Mouse (Mus musculus) 3T3-L1 (cell line): Measurements from ENCODE around the gene Wee1.
"Not testable (repeated sequence)": the region's sequence is repeated elsewhere in the genome, so short reads cannot be mapped to it uniquely, and the experiment has no call there.

ENCODE experiments used
- DNase-seq: peaks from one replicate; pipeline ENCODE4 v3.0.0-alpha.2; 2015; ENCODE audit warnings: low read depth, low spot score

Wee1 gene

DNA sequence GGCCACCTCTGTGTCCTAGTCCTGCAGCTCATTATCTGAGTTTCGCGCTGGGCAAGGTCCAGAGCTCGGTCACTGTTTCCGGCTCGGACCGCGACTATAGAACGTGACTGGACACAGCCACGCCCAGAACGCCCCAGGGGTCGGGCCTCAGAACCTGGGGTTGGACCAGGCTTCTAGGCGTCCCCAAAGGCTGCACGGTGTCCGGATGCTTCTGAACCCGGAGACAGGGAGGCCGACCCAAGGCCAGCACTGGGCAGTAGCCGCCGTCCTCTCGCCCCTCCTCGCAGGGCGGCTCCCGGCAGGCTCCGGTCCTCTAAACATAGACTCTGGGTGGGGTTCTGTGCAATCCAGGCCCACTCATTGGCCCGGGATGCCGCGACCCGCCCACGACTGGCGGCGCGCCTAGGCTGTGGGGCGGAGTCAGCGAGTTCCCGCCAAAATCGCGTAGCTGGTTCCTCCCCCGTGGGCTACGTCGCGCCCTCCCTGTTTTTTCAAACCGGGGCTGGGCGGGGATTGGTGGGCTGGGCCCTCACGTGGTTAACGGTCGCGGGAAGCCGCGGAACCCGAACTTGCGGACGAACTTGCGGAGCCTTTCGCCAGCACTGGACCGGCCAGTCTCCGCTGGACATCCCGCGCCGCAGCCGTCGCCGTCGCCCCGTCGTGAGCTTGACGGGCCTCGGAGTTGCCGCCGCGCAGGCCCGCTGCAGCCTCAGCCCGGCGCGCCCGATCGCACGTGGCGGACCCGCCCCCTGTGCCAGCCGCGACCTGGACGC lies at the start of gene Wee1:
Wee1 (plus strand) TSS at position 531 of the 773 bp plus-strand sequence.
- DNase-seq, result peak; percentile 93

DNA sequence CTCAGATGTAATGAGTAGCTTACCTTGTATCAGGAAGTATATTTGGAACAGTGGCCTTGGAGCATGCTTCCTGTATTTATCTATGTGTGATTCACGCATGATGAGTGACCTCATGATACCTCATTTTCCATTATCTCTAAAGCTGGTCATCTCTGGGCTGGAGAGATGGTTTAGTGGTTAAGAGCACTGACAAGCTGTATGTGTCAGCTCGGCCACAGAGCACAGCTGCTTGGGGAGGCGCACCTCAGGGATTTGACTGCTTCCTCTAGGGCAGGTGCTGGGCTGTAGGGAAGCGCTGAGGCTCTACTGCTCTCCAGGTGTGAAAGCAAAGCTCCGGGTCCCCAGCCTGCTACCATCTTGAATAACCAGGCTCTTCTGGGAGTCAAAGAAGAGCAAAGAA lies 43.7 kb upstream of the Wee1 start:
- no peak for DNase-seq

DNA sequence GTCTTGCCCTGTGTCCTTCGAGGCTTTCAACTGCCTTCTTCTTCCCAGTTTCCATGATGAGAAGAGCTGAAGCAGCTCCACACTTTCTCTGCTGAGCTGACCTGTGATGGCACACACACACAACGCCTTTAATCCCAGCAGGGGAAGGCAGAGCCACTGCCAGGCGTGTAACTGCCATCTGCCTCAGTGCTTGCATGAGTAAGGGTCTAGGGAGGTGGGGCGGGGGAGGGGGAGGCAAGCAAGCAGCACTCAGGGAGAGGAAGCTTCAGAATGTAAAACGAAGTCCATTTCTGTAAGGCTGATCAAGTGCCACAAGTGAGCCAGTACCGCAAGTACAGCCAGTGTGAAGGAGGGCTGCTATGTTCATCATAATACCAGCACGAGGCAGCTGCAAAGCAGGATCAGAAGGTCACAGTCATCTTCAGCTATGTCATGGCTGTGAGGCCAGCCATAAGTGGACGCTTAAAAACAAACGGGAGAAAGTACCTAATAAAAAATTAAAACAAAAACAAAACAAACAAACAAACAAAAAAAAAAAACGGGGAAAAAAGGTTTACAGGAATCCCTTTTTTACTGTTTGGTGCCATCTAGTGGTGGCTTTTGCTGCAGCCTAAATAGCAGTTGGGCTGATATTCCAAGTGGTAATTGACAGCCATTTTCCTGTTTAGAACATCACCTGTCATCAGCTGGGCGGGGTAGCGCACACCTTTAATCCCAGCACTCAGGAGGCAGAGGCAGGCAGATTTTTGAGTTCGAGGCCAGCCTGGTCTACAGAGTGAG lies 38.3 kb upstream of the Wee1 start:
- peak; percentile 85 for DNase-seq

DNA sequence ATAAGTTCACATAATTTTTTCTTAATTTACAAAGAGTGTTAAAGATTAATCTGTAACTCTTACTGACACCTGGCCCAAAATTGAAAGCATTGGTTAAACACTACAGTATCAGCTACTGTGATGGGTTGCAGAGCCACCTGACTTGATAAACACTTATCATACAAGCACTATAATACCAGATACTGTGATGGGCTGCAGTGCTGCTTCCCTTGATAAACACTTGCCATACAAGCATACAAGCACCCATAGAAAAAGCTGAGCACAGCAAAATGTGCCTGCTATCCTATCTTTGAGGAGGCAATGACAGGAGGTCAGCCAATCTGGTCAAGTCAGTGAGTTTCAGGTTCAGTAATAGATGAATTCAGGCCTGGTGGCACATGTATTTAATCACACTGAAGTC lies 36.6 kb upstream of the Wee1 start:
- no peak for DNase-seq

DNA sequence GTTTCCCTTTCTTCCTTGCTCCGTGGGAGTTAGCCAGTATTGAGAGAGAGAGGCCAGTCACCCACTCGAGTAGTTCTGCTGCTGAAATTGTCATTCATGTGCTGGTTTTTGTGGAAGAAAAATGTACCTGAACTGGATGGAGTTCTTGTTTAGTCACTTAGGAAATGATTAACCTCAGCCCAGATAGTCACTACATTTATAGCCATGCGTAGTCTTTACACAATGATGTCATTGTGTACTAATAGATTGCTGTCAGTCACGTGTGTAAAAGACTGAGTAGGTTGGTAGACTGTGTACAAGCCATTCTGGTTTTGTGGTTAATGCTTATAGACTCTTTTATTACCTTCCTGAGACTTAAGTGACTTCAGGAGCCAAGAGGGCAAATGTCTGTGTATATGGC lies 33.9 kb upstream of the Wee1 start:
- DNase-seq, result no peak

DNA sequence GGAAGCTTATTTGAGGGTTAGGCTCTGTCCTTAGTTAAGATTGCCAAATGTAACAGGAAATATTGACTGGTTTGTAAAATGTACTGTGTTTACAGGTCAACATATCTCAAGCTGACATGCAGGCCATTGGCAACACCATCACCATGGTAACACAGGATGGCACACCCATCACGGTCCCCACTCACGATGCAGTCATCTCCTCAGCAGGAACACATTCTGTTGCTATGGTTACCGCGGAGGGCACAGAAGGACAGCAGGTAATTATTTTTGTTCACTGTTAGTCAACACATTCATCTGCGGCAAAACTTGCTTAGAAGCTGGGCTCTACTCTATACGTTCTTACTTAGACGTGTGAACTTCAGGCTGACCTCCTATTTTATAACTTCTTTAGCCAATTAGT lies 30.2 kb upstream of the Wee1 start:
- DNase-seq, result no peak

DNA sequence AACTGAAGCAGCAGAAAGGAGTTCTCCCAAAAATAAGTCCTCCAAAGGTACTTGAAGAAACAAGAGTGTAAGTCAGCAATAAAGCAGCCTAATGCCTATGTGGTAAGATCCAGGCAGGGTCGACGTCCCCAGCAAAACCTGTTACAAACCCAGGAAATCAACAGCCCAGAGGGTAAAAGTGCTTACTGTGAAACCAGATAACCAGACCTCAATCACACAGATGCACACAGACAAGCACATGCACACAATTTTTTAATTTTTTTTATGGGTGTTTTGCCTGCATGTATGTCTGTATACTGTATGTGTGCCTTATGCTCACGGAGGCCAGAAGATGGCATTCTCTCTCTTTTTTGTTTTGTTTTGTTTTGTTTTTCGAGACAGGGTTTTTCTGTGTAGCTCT lies 25.5 kb upstream of the Wee1 start:
- no peak for DNase-seq

DNA sequence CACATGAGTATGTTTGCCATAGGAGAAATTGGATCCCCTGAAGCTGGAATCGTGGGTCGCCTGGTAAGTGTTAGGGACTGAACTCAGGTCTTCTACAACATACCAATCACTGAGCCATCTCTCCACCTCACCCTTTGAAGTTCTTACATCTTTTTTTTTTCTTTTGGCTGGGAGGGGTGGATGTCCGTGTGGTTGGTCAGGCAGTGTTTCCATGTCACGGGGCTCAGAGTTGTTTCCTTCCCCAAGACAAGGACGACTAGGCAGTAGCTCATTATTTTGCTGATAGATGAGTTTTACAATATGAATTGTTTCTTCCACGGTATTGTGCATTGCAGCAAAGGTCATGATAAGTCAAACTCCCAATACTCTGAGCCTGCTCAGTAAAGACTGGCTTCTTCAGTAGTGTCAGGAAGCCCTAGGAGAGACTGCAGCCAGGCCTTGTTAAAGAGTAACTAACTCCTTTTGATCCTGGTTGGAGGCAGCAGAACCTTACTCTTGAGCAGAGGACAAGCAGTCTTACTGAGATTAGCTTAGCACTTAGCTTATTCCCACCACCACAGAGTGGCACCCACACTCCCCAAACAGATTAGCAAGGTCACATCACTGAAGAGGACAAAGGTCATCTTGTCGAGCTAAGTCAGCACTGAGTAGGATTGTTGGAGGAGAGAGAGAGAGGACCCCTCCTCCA lies 24.6 kb upstream of the Wee1 start:
- DNase-seq, result no peak

DNA sequence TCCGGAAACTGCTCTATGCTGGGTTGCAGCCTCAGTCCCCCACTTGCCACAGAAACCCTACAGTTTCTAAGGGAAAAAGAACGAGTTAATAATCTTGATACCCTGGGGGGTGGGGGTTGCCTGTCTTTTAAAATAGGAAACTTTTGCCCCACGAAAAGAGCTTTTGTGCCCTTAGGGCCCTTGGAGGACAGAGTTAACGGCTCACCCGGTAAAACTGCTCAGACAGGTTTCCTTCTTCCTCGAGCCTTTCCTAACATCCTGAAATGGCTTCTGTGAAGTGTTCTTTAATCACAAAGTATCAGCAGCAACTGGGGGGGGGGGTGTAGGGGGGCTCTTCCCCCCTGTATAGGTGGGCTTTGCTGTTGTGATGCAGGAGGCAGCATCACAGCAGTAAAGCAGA lies 21.0 kb upstream of the Wee1 start:
- DNase-seq, result no peak

DNA sequence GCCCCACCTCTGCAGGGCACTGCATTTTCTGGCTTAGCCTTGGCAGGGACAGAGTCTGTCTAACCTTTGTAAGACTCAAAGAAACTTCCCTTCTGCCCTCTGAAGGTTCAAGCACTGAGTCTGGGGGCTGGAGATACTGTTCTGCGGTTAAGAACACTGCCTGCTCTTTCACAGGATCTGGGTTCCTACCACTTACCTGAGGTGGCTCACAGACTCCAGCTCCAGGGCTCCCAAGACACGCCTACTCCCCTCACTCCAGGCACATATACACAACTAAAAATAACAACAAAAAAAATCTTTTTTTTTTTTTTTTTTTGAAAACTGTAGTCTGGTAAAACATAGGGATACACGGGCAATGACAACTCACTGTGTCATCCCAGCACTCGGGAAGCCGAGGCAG lies 20.6 kb upstream of the Wee1 start:
- no peak for DNase-seq

DNA sequence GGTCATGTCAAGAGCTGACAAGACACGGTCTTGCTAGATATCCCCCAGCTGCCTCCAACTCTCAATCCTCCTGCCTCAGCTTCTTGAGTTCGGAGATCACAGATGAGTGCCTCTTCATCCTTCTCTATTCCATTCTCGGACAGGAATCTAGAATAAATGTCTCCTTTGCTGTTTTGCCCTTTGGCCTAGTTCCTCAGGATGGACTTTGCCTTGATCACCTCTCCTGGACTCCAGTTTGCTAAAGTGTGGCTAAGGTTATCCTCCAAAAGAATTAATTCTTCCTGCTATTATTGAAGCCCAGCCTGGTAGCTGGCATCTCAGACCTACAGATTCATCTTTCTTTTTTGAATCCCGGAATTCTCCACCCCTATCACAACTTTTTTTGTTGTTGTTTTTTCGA lies 16.8 kb upstream of the Wee1 start:
- DNase-seq, result no peak

DNA sequence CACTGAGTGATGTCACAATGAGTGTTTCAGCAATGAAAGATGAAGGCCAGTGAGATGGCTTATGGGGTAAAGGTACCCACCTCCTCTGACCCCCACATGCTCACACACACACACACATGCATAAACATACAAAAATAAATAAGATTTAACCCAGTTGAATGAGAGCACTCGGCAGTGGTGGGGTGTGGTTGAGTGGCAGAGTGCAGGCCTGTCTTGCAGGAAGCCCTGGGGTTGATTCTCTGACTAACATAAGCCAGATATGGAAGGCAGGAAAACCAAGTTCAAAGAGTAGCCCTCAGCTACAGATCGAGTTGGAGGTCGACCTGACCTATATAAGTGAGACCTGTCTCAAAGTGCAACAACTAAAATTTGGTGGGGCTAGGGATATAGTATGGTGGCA lies 15.2 kb upstream of the Wee1 start:
- no peak for DNase-seq

DNA sequence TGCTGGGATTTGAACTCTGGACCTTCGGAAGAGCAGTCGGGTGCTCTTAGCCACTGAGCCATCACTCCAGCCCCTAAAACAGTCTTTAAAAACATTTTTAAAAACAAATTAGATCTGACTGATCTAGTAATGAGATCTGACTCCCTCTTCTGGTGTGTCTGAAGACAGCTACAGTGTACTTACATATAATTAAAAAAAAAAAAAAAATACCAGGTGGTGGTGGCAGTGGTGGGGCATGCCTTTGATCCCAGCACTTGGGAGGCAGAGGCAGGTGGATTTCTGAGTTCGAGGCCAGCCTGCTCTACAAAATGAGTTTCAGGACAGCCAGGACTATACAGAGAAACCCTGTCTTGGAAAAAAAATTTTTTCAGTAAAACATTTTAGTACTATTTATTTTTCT lies 13.3 kb upstream of the Wee1 start:
- DNase-seq, result not testable (repeated sequence)

DNA sequence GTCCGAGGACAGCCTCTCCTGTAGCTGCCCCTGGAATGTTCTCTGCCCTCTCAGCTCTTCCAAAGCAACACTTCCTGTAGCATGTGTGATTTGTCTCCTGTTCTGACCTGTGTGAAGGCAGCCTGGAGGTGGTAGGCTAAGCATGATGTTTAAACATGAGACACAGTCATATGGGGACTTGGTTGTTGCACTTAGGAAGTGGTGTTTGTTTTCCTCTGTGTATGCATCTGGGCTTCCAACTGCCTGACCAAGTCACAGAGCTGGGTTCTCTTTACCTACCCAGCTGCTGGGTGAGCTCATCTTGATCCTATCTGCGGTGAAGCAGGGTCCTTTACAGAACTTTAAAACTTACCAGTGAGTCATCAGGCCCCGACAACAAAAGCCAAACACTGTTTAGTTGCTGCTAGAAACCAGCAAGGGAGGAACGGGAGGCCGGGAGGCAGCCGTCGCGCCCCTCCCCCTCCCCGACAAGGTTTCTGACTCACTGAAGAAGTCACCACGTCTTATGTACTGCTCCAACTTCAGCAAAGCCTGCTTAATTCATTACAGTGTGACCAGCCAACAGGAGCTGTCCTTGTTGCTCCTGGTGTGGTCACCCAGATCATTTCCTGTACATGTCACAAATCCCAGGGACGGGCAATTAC lies 12.8 kb upstream of the Wee1 start:
- peak; percentile 96 for DNase-seq

DNA sequence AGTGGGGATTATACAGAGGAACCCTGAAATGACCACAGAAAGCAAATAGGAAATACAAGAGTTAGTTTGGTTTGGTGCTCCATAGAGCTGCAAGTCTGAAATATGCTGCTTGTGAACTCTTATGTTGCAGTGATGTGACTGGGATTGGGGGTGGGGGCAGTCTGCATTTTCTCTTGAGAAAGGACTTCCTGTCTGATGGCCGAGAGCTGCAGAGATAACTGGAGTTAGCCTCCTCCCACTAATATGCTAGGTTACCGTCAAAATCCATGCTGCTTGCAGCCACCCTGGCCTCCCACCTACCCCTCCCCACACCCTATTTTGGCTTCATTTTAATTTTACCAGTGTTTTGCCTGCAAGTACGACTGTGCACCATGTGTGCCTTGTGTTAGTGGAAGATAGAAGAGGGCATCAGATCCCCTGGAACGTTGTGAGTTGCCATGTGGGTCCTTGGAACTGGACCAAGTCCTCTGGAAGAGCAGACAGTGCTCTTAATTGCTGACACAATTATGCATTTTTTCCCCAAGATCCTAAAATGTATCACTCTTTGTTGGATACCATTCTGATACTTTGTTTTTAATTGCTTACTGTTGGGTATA lies 11.7 kb upstream of the Wee1 start:
- peak; percentile 8 for DNase-seq

DNA sequence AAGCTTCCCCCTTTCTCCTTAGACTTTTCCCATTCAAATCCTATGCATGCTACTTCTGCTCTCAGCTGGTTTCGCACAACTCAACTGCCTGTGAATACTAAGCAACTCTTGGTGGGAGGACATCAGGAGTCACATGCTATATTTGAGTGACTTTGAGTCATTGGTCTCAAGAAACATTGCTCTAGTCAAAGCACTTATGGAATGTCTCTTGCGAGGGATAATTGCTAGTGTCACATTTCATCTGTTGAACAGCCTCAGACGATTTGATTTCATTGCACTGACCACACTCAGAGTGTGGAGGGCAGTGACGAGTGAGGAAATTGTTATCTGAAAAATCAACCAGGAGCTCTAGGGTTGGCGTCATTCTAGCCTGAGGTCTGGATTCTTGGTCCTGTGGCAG lies 7.1 kb upstream of the Wee1 start:
- peak; percentile 89 for DNase-seq

DNA sequence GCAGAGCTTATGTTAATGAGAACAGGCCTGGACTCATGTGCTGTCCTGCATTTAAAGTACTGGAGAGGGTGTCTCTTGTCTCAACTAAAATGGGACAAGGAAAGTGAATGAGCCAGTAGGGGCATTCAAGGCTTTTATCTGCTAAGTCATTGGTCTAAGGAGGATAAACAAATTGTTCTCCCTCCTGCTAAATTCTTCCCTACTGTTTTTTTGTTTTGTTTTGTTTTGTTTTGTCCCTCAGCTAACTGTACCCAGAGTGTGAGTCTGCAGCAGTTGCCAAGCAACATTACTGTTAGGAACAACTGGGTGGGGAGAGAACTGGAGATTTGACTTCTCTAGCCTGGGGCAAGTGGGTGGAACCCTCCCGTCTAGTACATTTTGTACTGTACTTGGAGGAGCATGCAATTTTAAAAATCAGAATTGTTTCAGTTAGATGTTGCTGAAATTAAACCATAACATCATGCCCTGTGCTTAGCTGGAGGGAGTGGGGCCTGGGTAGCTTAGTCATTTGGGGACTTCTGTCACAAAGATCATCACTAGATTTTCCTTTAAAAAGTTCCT lies 5.0 kb upstream of the Wee1 start:
- peak; percentile 86 for DNase-seq

DNA sequence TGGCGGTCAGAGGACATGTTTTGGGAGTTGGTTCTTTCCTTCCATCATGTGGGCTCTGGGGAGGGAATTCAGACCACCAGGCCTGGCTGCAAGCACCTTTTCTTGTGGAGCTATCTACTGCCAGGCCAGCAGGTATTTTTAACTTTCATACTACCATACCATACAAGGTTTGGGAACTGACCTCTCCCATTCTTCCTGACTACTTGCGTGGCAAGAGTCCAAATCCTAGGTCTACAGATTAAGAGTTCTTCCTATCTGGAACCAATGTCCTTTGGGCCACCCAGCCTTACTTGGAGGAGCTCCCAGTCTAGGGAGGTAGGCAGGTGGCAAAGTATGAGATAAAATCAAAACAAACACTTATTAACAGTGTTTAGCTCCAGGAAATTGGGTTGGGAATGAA lies 3.4 kb upstream of the Wee1 start:
- DNase-seq, result no peak

DNA sequence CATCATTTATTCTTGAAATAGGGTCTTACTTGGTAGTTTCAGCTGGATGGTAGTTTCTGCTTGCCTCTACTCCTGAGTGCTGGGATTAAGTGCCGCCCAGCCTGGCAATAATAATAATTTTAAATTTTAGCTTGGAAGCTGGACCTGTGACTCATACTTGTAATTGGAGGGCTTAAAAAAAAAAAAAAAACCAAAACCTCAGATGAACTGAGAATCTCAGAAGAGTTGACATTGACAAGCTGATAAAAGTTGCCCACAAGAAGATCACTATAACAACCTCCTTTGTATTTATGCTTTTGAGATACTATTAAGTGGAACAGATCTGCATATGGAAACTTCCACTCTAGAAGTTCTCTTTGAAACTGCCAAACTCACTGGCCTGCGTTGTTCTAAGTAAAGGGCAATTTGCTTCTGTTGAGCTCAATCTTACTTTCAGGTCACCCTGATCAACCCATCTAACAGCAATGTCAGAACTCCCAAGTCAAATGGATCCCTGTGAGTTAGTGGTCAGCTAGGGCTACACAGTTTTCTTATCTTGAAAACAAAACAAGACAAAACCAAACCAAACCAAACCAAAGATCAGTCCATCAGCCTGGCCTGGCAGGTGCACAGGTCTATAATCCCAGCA lies 1.6 kb upstream of the Wee1 start:
- DNase-seq, result peak; percentile 24

DNA sequence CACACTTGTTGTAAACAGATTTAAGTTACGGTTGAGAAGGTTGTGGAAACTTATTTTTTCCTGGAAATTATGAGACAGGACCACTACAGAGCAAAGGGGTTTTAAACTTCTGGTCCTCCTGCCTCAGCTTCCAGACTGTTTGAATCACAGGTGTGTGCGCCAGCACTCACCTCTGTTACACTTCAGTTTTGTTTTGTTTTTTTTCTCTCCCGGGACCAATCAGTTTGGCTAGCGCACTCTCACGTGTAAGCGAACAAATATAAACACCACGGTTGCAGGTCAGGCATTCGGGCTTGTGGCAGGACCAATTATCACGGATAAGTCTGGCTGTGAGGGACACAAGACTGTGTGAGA lies 707 bp upstream of the Wee1 start:
- no peak for DNase-seq

DNA sequence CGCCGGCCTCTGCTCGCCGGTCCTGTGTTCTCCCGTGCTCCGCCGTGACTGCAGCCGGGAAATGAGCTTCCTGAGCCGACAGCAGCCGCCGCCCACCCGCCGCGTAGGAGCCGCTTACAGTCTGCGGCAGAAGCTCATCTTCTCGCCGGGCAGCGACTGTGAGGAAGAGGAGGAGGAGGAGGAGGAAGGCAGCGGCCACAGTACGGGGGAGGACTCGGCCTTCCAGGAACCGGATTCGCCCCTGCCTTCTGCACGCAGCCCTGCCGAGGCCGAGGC lies 381 bp downstream of the Wee1 start:
- no peak for DNase-seq
